In genomic region chr13:42987931-42988579, GRCm38 (mm10) we compare ENCODE assay signal across 10 mouse cellular contexts.
DNase-seq lines count a peak whose midpoint lies in the region; ATAC-seq and TF ChIP-seq lines count a peak whose summit lies in the region.
"Had no signal": no experiment of that assay in that cellular context is flagged by ENCODE, and none has a peak within 500 bp of the region (broad histone marks: within the 10 kb centered on the region; RNA-seq: fewer than 3 reads in every experiment).

No protein-coding gene starts in this region.

- H3K4me3 ChIP-seq in forebrain, embryonic 12.5 days (replicated peaks) = no peak overlapping the region
- H3K4me3 ChIP-seq in forebrain, embryonic 10.5 days = no peak overlapping the region
- H3K4me3 ChIP-seq in lung, embryonic 14.5 days (ENCODE audit: low read depth, low read length) = no peak overlapping the region
- H3K4me3 ChIP-seq: limb, embryonic 15.5 days had no signal

- peaks cover 3% of the 10 kb centered on the region; the same call in 1 of the 2 replicates for H3K4me1 ChIP-seq in forebrain, embryonic 12.5 days
- H3K4me1 ChIP-seq in forebrain, embryonic 10.5 days = peaks cover 22% of the 10 kb centered on the region
- H3K4me1 ChIP-seq in lung, embryonic 14.5 days (ENCODE audit: insufficient read depth) = no peaks in the 10 kb centered on the region
- H3K4me1 ChIP-seq: limb, embryonic 15.5 days had no signal

- H3K36me3 ChIP-seq in forebrain, embryonic 12.5 days (replicated peaks) = no peaks in the 10 kb centered on the region
- H3K36me3 ChIP-seq in forebrain, embryonic 10.5 days (replicated peaks) = no peaks in the 10 kb centered on the region
- H3K36me3 ChIP-seq in lung, embryonic 14.5 days (ENCODE audit: insufficient read depth) = no peaks in the 10 kb centered on the region
- H3K36me3 ChIP-seq: limb, embryonic 15.5 days had no signal

- WGBS in forebrain, embryonic 12.5 days = 75% methylated on average over 5 of the region's 5 CpGs
- 84% methylated on average over 5 of the region's 5 CpGs for WGBS in forebrain, embryonic 10.5 days
- WGBS in lung, embryonic 14.5 days = 58% methylated on average over 5 of the region's 5 CpGs

- H3K9me3 ChIP-seq in forebrain, embryonic 12.5 days = no peaks in the 10 kb centered on the region
- H3K9me3 ChIP-seq in forebrain, embryonic 10.5 days = no peaks in the 10 kb centered on the region
- H3K9me3 ChIP-seq in lung, embryonic 14.5 days (ENCODE audit: low read depth, low read length) = no peaks in the 10 kb centered on the region
- H3K9me3 ChIP-seq: limb, embryonic 15.5 days had no signal

- H3K4me2 ChIP-seq in forebrain, embryonic 12.5 days = no peak overlapping the region
- H3K4me2 ChIP-seq in lung, embryonic 14.5 days = no peak overlapping the region
- H3K4me2 ChIP-seq: limb, embryonic 15.5 days had no signal

- TF ChIP-seq CTCF in lung, embryonic 14.5 days (IDR thresholded peaks at IDR 0.05; ENCODE audit: low read depth) = no peak

- H3K27ac ChIP-seq in forebrain, embryonic 12.5 days = 0 out of 2 replicates have a peak overlapping the region, but pooled peaks have one; percentile 15
- no peak overlapping the region for H3K27ac ChIP-seq in forebrain, embryonic 10.5 days
- H3K27ac ChIP-seq in lung, embryonic 14.5 days (ENCODE audit: low read depth) = no peak overlapping the region
- H3K27ac ChIP-seq: limb, embryonic 15.5 days had no signal

- no peak for DNase-seq in forebrain, embryonic 10.5 days (ENCODE audit: extremely low spot score, low spot score)
- DNase-seq in lung, embryonic 14.5 days = peak; percentile 48
- DNase-seq in lung, adult 18-20 months = no peak
- DNase-seq in cerebellum, adult 11-12 months = peak; percentile 93
- peak; percentile 51 to 70 for DNase-seq in kidney, postnatal 25 days
- DNase-seq in frontal cortex, adult 2 months (ENCODE audit: extremely low spot score in 1 of 2, low spot score in 1 of 2) = no peak
- DNase-seq: gastrocnemius, postnatal 25 days had no signal

- no peaks in the 10 kb centered on the region for H3K27me3 ChIP-seq in forebrain, embryonic 12.5 days
- H3K27me3 ChIP-seq in forebrain, embryonic 10.5 days (ENCODE audit: poor library complexity, severe bottlenecking) = no peaks in the 10 kb centered on the region
- H3K27me3 ChIP-seq in lung, embryonic 14.5 days (ENCODE audit: insufficient read depth, low read length) = no peaks in the 10 kb centered on the region
- H3K27me3 ChIP-seq: limb, embryonic 15.5 days had no signal

- ATAC-seq in forebrain, embryonic 12.5 days (ENCODE audit: low FRiP score) = no peak
- ATAC-seq in lung, embryonic 14.5 days (ENCODE audit: insufficient read depth) = no peak
- ATAC-seq in megakaryocyte progenitor cell, adult 5-6 weeks (replicated peaks; ENCODE audit: poor library complexity) = no peak

- H3K9ac ChIP-seq in forebrain, embryonic 12.5 days = no peak overlapping the region
- H3K9ac ChIP-seq in lung, embryonic 14.5 days = no peak overlapping the region
- H3K9ac ChIP-seq: limb, embryonic 15.5 days had no signal

Comparison
In these comparisons a context has a peak if more than half of its experiments do, and no peak if none do; other contexts are left out.
1. DNase-seq: peak in lung, embryonic 14.5 days (single experiment), cerebellum, adult 11-12 months (single experiment) and kidney, postnatal 25 days (2 of 2); none in forebrain, embryonic 10.5 days (single experiment), lung, adult 18-20 months (0 of 2) and frontal cortex, adult 2 months (0 of 2).